4 mouse cellular contexts compared by ENCODE assay signal in genomic region chr3:104813227-104813626, GRCm38 (mm10). TPM values are rescaled to one million over a fixed set of nuclear protein-coding genes. Genes with fewer than 3 reads are reported as not detected.
"Had no signal": no experiment of that assay in that cellular context is flagged by ENCODE, and none has a peak within 500 bp of the region (broad histone marks: within the 10 kb centered on the region; RNA-seq: fewer than 3 reads in every experiment).

No protein-coding gene starts in this region.

RNA-seq across cellular contexts. Expression of gene Fam19a3, which starts 31.6 kb away (rescaled TPM):
- total RNA-seq: layer of hippocampus, adult 18-20 months; layer of hippocampus, postnatal 36 days; left cerebral cortex, postnatal 10 days had no signal
- polyA plus RNA-seq: liver, embryonic 12.5 days had no signal
